Mouse (Mus musculus): Measurements from ENCODE around the gene Slc25a40. TPM values are rescaled to one million over a fixed set of nuclear protein-coding genes. Genes with fewer than 3 reads are reported as not detected.

Gene Slc25a40
- total RNA-seq, 2 experiments from 2014 or later = 5.5 to 7.0 TPM

DNA sequence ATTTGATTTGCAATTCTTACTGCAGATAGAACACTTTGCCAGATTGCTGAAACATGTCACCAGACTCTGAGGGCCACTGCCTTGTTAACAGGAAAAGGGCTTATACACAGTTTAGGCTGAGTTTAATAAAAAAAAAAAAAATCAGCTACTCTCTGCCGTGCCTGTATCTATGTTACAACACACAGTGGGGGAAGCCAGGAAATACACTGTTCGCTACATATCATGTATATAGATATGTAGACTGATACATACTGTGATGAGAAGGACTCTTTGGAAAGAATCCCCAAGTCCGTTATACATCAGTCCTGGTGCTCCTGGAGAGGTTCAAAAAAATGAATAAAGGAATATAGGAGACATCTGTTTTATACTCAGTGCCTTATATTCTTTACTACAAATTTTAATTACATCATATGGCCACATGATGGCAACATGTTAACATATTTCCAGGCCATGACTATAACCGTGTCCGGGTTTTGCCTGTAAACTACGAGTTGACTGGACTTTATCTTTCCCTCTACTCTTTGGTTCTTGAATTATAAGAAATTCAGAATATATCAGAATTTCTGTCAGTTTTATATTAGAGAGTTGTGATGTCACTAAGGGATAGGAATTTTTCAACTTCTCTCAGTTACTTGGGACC is 66.9 kb downstream of the Slc25a40 start:
- no peak for DNase-seq

DNA sequence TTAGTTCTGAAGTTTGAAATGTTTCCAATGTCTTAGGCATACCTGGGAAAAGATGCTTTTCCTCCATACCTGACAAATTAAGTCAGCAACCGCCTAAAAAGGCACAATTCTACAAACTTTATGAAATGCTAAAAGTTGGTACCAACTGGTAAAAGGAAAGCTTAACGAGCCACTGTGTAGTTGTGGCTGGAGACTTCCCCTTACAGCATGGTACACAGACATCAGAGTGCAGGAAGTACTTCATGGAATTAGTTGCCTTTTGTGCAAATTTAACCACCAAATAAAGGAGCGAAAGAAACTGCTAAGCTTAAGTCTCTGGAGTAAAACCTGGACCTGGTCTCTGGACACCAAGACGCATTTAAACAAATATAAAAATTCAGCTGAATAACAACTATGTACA is 69.1 kb downstream of the Slc25a40 start:
- DNase-seq = no peak

Other genes with a start within 250 kb of the Slc25a40 start
- gene Adam22, start 54.7 kb upstream of the Slc25a40 start, total RNA-seq (2021) = 1 to 10 TPM; 5.6 to 7.2 TPM
- gene Dbf4, start 134 bp upstream of the Slc25a40 start, total RNA-seq (2021) = 1 to 10 TPM; 5.0 to 7.8 TPM
- gene Rundc3b, start 200.1 kb downstream of the Slc25a40 start, total RNA-seq (2021) = under 1 TPM; 0.63 to 0.75 TPM
- gene Abcb1a, start 237.2 kb downstream of the Slc25a40 start, total RNA-seq (2021) = 1 to 10 TPM; 2.0 to 2.6 TPM